Mouse (Mus musculus): ENCODE results near the gene Ptpn7.
"Not testable (repeated sequence)": the region's sequence is repeated elsewhere in the genome, so short reads cannot be mapped to it uniquely, and the experiment has no call there.

The Ptpn7 gene

DNA sequence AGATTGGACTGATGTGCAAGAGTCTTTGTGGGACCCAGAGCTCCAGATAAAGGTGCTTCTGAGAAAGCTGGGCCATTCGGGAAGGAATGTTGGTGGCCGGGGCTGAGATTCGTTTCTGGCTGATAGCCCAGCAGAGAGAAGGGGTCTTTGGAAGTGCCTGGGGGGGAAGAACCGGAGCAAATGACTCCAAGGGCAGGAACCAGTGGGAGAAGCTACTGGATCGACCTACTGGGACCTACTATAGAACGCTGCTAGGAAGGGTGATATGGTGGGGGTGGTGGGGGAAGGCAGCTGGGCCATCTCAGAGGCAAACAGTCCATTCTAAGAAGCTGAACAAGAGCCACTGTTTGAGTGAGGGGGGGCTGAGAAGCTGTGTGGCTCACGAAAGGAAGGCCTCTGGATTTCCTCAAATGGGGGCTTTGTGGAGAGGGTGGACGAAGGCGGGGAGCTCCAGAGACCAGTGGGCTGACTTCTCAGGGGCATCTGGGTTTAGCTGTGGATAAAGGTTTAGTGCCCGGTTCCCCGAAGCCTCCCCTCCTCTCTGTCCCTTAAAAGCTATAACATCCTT, 27.1 kb downstream of the Ptpn7 start:
- no peak for DNase-seq

- no peak for DNase-seq
Observed at GRCm38 (mm10) chr1:135160411-135161050, 28.0 kb downstream of the Ptpn7 start.

GRCm38 (mm10) chr1:135162720-135163119, 30.2 kb downstream of the Ptpn7 start:
- no peak for DNase-seq

- DNase-seq: no peak
Observed at GRCm38 (mm10) chr1:135167435-135167834, 34.9 kb downstream of the Ptpn7 start, which contains the start of gene Gpr37l1. Gpr37l1 (minus strand) TSS chr1:135167681.

DNA sequence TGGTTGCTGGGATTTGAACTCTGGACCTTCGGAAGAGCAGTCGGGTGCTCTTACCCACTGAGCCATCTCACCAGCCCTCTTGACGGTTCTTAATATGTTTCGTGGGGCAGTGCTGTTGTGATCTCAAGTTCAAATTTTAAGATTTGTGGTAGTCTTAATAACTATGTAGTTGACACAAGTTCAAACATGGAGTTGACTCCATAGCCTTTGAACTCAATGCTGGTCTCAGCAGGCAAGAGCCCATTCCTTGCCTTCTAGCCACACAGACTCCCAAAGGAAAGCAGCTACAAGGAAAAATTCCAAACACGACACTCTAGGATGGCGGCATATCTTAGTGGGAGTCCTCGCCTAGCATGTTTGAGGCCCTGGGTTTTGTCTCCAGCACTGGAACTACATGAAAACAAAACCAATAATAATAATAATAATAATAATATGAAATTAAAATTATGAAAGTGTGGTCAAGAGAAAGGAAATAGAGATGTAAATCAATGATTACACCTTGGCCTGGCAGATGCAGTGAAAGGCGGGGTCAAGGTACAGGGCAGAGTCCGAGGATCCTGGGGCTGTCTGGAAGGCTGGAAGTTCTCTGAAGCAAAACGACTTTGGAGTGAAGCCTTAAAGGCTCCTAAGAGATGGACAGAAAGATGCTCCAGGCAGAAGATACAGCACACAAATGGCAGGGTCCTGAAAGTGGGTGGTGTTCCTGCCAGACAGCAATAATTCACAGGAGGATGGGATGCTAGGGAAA, 36.1 kb downstream of the Ptpn7 start:
- DNase-seq: peak; percentile 76

- DNase-seq: peak; percentile 84
Observed at GRCm38 (mm10) chr1:135169556-135170224, 37.2 kb downstream of the Ptpn7 start.

GRCm38 (mm10) chr1:135170299-135170698, 37.8 kb downstream of the Ptpn7 start:
- no peak for DNase-seq

GRCm38 (mm10) chr1:135171202-135171601, 38.7 kb downstream of the Ptpn7 start:
- DNase-seq: no peak

DNA sequence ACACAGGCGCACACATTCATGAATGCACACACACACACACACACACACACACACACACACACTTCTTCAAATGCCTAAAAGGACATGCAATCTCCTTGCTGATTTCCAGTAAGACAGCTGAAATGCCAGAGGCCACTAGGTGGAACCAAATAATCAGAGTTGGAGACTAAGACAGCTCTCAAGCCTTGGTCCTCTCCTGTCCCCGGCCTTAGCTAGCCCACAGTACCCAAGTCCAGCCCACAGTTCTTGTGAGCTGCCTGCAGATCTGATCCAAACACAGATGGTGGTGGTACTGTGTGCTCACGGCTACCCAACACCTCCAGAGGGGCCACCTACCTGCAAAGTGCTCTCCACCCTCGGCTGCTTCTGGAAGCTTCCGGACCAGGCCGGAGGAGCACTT, 39.5 kb downstream of the Ptpn7 start:
- DNase-seq: peak; percentile 79

GRCm38 (mm10) chr1:135173311-135173710, 40.8 kb downstream of the Ptpn7 start:
- DNase-seq: no peak

DNA sequence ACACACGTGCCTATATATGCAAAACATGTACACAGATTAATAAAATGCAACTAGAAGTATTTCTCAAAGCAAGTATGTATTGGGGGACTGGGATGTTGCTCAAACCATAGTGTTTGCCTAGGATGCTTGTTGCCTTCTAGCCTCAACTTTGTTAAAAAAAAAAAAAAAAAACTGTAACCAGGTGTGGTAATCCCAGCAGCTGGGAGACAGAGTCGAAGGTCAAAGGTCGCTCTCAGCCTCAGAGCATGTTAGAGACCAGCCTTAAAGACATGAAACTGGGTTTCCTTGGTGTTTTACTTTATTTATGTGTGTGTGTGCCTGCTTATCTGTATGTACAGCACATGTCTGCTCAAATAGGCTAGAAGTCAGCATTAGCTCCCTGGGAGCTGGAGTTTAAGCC, 42.7 kb downstream of the Ptpn7 start:
- no peak for DNase-seq

DNA sequence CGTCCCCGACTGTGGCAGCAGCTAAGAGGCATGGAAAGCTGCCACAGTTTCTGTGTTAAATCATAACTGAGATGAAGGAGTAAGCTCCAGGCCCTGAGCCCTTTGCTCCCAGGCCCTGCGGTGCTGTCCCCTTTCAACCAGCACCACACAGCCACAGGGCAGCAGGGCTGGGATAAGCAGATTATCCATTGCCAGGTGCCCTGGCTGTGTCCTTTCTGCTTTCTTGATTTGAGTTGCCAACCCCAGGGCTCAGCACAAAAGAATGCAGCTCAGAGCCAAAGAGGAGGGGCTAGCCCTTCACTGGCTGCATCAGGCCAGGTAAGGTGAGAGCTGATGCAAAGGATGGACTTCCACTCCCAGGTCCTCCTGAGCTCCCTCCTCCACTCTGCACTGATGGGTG, 45.2 kb downstream of the Ptpn7 start:
- peak; percentile 95 for DNase-seq

DNA sequence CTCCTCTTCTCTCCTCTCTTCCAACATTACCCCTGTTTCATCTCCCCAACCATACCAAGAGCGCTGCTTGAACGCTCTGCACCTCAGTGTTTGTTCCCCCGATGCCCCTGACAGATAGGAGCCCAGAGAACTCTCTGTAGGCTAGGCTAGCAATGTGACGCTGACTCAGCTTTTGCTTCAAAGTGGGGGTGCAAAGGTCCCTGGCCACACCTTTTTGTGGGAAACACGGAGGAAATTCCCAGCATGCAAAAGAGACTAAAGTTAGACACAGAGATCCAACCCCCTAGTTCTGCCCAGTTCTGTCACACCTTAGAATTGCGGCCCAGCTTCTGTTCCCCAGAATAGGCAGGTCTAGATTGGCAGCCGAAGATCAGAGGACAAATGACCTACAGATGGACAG, 46.4 kb downstream of the Ptpn7 start:
- peak; percentile 52 for DNase-seq

- DNase-seq: no peak
Observed at GRCm38 (mm10) chr1:135180830-135181229, 48.3 kb downstream of the Ptpn7 start.

DNA sequence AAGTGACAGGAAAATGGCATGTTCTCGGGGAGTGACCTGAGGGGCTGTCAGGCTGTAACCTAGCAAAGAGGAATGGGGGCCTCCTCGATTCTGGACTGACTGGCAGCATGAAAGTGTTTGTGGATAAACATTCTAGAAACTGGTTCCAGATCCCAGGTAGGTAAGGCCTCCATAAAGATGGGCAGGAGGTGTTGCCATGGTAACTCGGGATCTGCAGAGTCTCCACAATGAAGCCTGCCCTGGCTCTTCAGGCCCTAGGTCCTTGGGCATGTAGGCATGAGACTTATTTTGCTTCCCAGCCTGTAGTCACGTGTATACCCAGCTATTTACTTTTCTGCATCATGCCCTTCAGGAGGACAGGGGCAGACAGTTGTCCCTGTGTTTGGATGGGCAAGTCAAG, 48.8 kb downstream of the Ptpn7 start:
- no peak for DNase-seq

DNA sequence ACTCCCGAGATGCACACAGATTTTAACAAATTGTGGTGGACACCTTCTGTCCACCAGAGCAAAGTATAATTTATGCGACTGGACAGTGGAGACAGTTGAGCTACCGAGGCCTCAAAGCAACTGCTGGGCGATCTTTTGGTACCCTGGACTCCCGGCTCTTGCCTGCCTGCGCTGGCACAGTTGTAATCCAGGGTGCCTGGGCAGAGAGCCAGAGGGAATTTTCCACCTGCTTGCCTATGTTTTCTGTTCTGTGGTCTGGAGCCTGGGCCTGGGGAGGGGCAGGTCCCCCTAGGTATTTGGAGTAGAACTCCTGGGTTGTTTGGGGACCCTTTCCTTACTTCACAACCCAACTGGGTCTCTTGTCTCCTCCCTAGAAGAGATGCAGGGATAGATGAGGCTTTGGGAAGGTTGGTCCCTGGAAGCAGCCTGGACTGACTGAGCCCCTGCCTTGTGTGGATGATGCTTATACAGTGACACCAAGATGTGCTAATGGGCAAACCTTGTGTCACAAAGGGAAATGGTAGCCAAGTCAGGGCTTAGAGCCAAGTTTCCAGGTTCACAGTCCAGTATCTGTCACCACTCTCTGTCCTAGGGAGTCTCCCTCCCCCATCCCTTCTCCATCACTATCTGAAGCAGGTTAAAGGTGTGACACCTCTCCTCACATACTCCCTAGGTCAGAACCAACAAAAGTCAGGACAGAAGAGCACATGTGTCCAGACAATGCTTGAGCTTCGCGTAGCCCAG, 49.6 kb downstream of the Ptpn7 start:
- DNase-seq: peak; percentile 85

GRCm38 (mm10) chr1:135182975-135183374, 50.5 kb downstream of the Ptpn7 start:
- no peak for DNase-seq

- DNase-seq: no peak
Observed at GRCm38 (mm10) chr1:135183448-135183847, 50.9 kb downstream of the Ptpn7 start.

DNA sequence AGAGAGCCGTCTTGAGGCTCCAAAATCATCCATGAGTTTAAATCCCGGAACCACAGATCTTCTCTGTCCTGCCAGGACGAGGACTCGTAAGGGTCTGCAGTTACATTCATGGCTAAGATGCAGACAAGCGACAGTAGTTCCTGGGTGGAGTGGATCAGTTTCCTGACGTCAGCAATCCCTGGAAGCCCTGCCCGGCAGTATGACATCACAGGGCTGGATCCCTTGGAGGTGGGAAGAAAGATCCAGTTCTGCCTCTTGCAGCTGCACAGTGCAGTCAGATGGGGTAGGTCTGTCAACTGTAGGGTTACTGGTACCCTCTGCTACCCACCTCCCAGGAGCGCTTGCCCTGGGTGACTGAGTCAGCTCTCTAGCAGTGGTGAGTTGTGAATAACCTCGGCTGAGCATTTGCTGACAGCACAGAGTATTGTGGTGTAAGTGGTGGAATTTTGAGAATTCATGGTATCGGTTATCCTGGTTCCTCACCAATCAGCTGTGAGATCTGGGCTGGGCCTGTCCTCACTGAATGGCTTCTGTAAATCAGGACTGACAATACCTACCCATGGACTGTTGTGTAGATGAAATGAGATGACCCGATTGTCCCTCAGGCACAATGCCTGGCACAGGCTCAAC, 51.6 kb downstream of the Ptpn7 start:
- no peak for DNase-seq

DNA sequence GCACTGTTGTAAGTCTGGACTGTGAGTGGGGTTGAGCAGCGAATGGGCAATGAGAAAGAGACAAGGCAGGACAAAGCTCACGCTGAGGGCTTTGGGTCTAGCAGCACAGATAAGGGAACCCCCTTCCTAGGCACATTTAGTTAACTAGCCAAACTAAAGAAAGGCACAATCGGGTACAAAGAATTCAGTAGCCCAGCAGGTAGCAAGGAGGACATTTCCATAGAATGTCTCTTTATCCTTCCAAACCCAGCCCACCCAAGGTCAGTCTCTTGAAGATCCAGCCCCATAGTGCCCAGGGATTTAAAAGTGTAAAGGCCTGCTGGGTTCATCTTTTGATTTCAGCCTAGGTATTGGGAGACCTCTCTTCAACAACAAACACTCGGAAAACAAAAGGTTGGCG, 53.4 kb downstream of the Ptpn7 start:
- no peak for DNase-seq

GRCm38 (mm10) chr1:135186427-135186826, 53.9 kb downstream of the Ptpn7 start:
- DNase-seq: no peak

GRCm38 (mm10) chr1:135187016-135187415, 54.5 kb downstream of the Ptpn7 start:
- DNase-seq: not testable (repeated sequence)

All from kidney, adult 11 months (tissue).